Mouse (Mus musculus): ENCODE measurements around the gene Klrb1c. TPM values are rescaled to one million over a fixed set of nuclear protein-coding genes. Genes with fewer than 3 reads are reported as not detected.
"Not testable (repeated sequence)": the region's sequence is repeated elsewhere in the genome, so short reads cannot be mapped to it uniquely, and the experiment has no call there.

Gene Klrb1c
- polyA plus RNA-seq, 1 experiment from 2014 or later: 0.15 TPM

- peaks cover 19% of the 10 kb centered on the region for H3K4me1 ChIP-seq
- no peaks in the 10 kb centered on the region for H3K36me3 ChIP-seq
- H3K9ac ChIP-seq: no peak overlapping the region
- 68% methylated on average over 8 of the region's 8 CpGs for WGBS
- H3K27ac ChIP-seq (replicated peaks): no peak overlapping the region
- no peaks in the 10 kb centered on the region for H3K27me3 ChIP-seq (replicated peaks)
- H3K4me3 ChIP-seq: no peak overlapping the region
- no peak overlapping the region for H3K4me2 ChIP-seq
- H3K9me3 ChIP-seq: no peaks in the 10 kb centered on the region
- no peak for ATAC-seq (ENCODE audit: extremely low read depth, insufficient number of reproducible peaks, low FRiP score, low TSS enrichment)
Observed at GRCm38 (mm10) chr6:128796321-128796955, 7.4 kb upstream of the Klrb1c start.

- H3K4me2 ChIP-seq: no peak overlapping the region
- H3K9me3 ChIP-seq: no peaks in the 10 kb centered on the region
- H3K27me3 ChIP-seq (replicated peaks): no peaks in the 10 kb centered on the region
- no peak for ATAC-seq (ENCODE audit: extremely low read depth, insufficient number of reproducible peaks, low FRiP score, low TSS enrichment)
- no peak overlapping the region for H3K27ac ChIP-seq (replicated peaks)
- no peaks in the 10 kb centered on the region for H3K36me3 ChIP-seq
- H3K9ac ChIP-seq: no peak overlapping the region
- 17% methylated on average over 6 of the region's 6 CpGs for WGBS
- H3K4me3 ChIP-seq: no peak overlapping the region
- H3K4me1 ChIP-seq: peaks cover 15% of the 10 kb centered on the region
Observed at GRCm38 (mm10) chr6:128793734-128794133, 4.7 kb upstream of the Klrb1c start.

GRCm38 (mm10) chr6:128790491-128790994 is 1.5 kb upstream of the Klrb1c start:
- not testable (repeated sequence) for H3K9me3 ChIP-seq; H3K27ac ChIP-seq (replicated peaks); H3K36me3 ChIP-seq; H3K9ac ChIP-seq; ATAC-seq (ENCODE audit: extremely low read depth, insufficient number of reproducible peaks, low FRiP score, low TSS enrichment); H3K4me3 ChIP-seq; H3K4me2 ChIP-seq; H3K4me1 ChIP-seq; H3K27me3 ChIP-seq (replicated peaks)
- WGBS: 70% methylated on average over 4 of the region's 4 CpGs

GRCm38 (mm10) chr6:128788517-128788916 is 498 bp downstream of the Klrb1c start:
- Histone ChIP-seq H3K36me3 (no peaks in the 10 kb centered on the region), H3K9me3 (no peaks in the 10 kb centered on the region), H3K9ac (no peak overlapping the region), H3K4me1 (peaks cover under 1% of the 10 kb centered on the region; the same call in 1 of the 2 replicates), H3K27ac (replicated peaks) (no peak overlapping the region), H3K4me3 (no peak overlapping the region), H3K4me2 (no peak overlapping the region), H3K27me3 (replicated peaks) (no peaks in the 10 kb centered on the region)
- no peak for ATAC-seq (ENCODE audit: extremely low read depth, insufficient number of reproducible peaks, low FRiP score, low TSS enrichment)
- WGBS: 67% methylated on average over 1 of the region's 1 CpGs

- WGBS: 84% methylated on average over 1 of the region's 1 CpGs
- not testable (repeated sequence) for ATAC-seq (ENCODE audit: extremely low read depth, insufficient number of reproducible peaks, low FRiP score, low TSS enrichment)
Observed at GRCm38 (mm10) chr6:128786396-128786795, 2.6 kb downstream of the Klrb1c start.

GRCm38 (mm10) chr6:128769481-128770253 is 19.3 kb downstream of the Klrb1c start:
- no peak overlapping the region for H3K4me2 ChIP-seq
- H3K27me3 ChIP-seq (replicated peaks): no peaks in the 10 kb centered on the region
- 81% methylated on average over 10 of the region's 10 CpGs for WGBS
- no peaks in the 10 kb centered on the region for H3K36me3 ChIP-seq
- peaks cover 4% of the 10 kb centered on the region; the same call in 1 of the 2 replicates for H3K4me1 ChIP-seq
- no peak for ATAC-seq (ENCODE audit: extremely low read depth, insufficient number of reproducible peaks, low FRiP score, low TSS enrichment)
- no peak overlapping the region for H3K27ac ChIP-seq (replicated peaks)
- no peak overlapping the region for H3K4me3 ChIP-seq
- peaks cover 14% of the 10 kb centered on the region; the same call in 1 of the 2 replicates for H3K9me3 ChIP-seq
- H3K9ac ChIP-seq: no peak overlapping the region

More at GRCm38 (mm10) chr6:128786396-128786795, 2.6 kb downstream of the Klrb1c start:
- not testable (repeated sequence) for H3K9me3 ChIP-seq; H3K4me1 ChIP-seq; H3K9ac ChIP-seq; H3K27ac ChIP-seq (replicated peaks); H3K4me3 ChIP-seq; H3K4me2 ChIP-seq; H3K27me3 ChIP-seq (replicated peaks); H3K36me3 ChIP-seq

- H3K4me2 ChIP-seq: no peak overlapping the region
- 64% methylated on average over 4 of the region's 4 CpGs for WGBS
- H3K36me3 ChIP-seq: no peaks in the 10 kb centered on the region
- peaks cover 6% of the 10 kb centered on the region; the same call in 1 of the 2 replicates for H3K4me1 ChIP-seq
- no peak for ATAC-seq (ENCODE audit: extremely low read depth, insufficient number of reproducible peaks, low FRiP score, low TSS enrichment)
- no peak overlapping the region for H3K4me3 ChIP-seq
- no peaks in the 10 kb centered on the region for H3K9me3 ChIP-seq
- H3K9ac ChIP-seq: no peak overlapping the region
- no peaks in the 10 kb centered on the region for H3K27me3 ChIP-seq (replicated peaks)
- H3K27ac ChIP-seq (replicated peaks): no peak overlapping the region
Observed at GRCm38 (mm10) chr6:128768047-128768446, 21.0 kb downstream of the Klrb1c start.

GRCm38 (mm10) chr6:128766486-128767254 is 22.3 kb downstream of the Klrb1c start:
- H3K9ac ChIP-seq; H3K4me2 ChIP-seq; H3K4me1 ChIP-seq; ATAC-seq (ENCODE audit: extremely low read depth, insufficient number of reproducible peaks, low FRiP score, low TSS enrichment); H3K4me3 ChIP-seq; H3K9me3 ChIP-seq; H3K36me3 ChIP-seq; H3K27ac ChIP-seq (replicated peaks); H3K27me3 ChIP-seq (replicated peaks): not testable (repeated sequence)
- 64% methylated on average over 6 of the region's 6 CpGs for WGBS

- H3K9ac ChIP-seq: no peak overlapping the region
- ATAC-seq (ENCODE audit: extremely low read depth, insufficient number of reproducible peaks, low FRiP score, low TSS enrichment): no peak
- no peaks in the 10 kb centered on the region for H3K9me3 ChIP-seq
- H3K27me3 ChIP-seq (replicated peaks): no peaks in the 10 kb centered on the region
- H3K36me3 ChIP-seq: no peaks in the 10 kb centered on the region
- no peak overlapping the region for H3K4me2 ChIP-seq
- H3K4me1 ChIP-seq: peaks cover 10% of the 10 kb centered on the region
- 78% methylated on average over 1 of the region's 1 CpGs for WGBS
- H3K27ac ChIP-seq (replicated peaks): no peak overlapping the region
- H3K4me3 ChIP-seq: no peak overlapping the region
Observed at GRCm38 (mm10) chr6:128765211-128765610, 23.8 kb downstream of the Klrb1c start.

GRCm38 (mm10) chr6:128764598-128764997 is 24.4 kb downstream of the Klrb1c start:
- Histone ChIP-seq H3K27ac (replicated peaks) (no peak overlapping the region), H3K27me3 (replicated peaks) (no peaks in the 10 kb centered on the region), H3K9me3 (no peaks in the 10 kb centered on the region), H3K36me3 (no peaks in the 10 kb centered on the region), H3K4me2 (peak overlapping the region; percentile 67), H3K4me1 (peaks cover 10% of the 10 kb centered on the region), H3K4me3 (peak overlapping the region; percentile 62), H3K9ac (peak overlapping the region; percentile 70)
- 22% methylated on average over 5 of the region's 5 CpGs for WGBS
- ATAC-seq (ENCODE audit: extremely low read depth, insufficient number of reproducible peaks, low FRiP score, low TSS enrichment): no peak

Data from heart, embryonic 13.5 days (tissue).